Mouse (Mus musculus): ENCODE data around the gene Lrrc2. TPM values are rescaled to one million over a fixed set of nuclear protein-coding genes. Genes with fewer than 3 reads are reported as not detected.

Lrrc2 gene
- polyA plus RNA-seq, 1 experiment from 2014 or later = 0.59 TPM

GRCm38 (mm10) chr9:110961386-110961785 is 10.0 kb downstream of the Lrrc2 start:
- WGBS = 98% methylated on average over 8 of the region's 8 CpGs

GRCm38 (mm10) chr9:110963566-110964115 is 12.3 kb downstream of the Lrrc2 start:
- Histone ChIP-seq H3K36me3 (no peaks in the 10 kb centered on the region), H3K4me2 (replicated peaks) (no peak overlapping the region), H3K9me3 (replicated peaks) (no peaks in the 10 kb centered on the region), H3K27me3 (no peaks in the 10 kb centered on the region), H3K27ac (replicated peaks) (no peak overlapping the region), H3K4me3 (replicated peaks) (no peak overlapping the region), H3K9ac (no peak overlapping the region), H3K4me1 (no peaks in the 10 kb centered on the region)
- WGBS = 89% methylated on average over 8 of the region's 8 CpGs
- no peak for ATAC-seq (ENCODE audit: insufficient number of reproducible peaks, low FRiP score, low TSS enrichment, low read depth)

More at GRCm38 (mm10) chr9:110961386-110961785, 10.0 kb downstream of the Lrrc2 start:
- no peak overlapping the region for H3K4me2 ChIP-seq (replicated peaks)
- H3K27me3 ChIP-seq = no peaks in the 10 kb centered on the region
- no peaks in the 10 kb centered on the region for H3K9me3 ChIP-seq (replicated peaks)
- no peak overlapping the region for H3K4me3 ChIP-seq (replicated peaks)
- H3K27ac ChIP-seq (replicated peaks) = no peak overlapping the region
- no peak for ATAC-seq (ENCODE audit: insufficient number of reproducible peaks, low FRiP score, low TSS enrichment, low read depth)
- H3K36me3 ChIP-seq = no peaks in the 10 kb centered on the region
- no peak overlapping the region for H3K9ac ChIP-seq
- no peaks in the 10 kb centered on the region for H3K4me1 ChIP-seq

- Histone ChIP-seq H3K27ac (replicated peaks) (no peak overlapping the region), H3K4me2 (replicated peaks) (no peak overlapping the region), H3K4me1 (no peaks in the 10 kb centered on the region), H3K9ac (no peak overlapping the region), H3K4me3 (replicated peaks) (no peak overlapping the region), H3K9me3 (replicated peaks) (no peaks in the 10 kb centered on the region), H3K36me3 (no peaks in the 10 kb centered on the region), H3K27me3 (no peaks in the 10 kb centered on the region)
- 83% methylated on average over 22 of the region's 22 CpGs for WGBS
- no peak for ATAC-seq (ENCODE audit: insufficient number of reproducible peaks, low FRiP score, low TSS enrichment, low read depth)
Observed at GRCm38 (mm10) chr9:110965062-110965909, 13.9 kb downstream of the Lrrc2 start.

GRCm38 (mm10) chr9:110965910-110966231 is 14.5 kb downstream of the Lrrc2 start:
- Histone ChIP-seq H3K36me3 (no peaks in the 10 kb centered on the region), H3K9ac (no peak overlapping the region), H3K4me3 (replicated peaks) (no peak overlapping the region), H3K4me2 (replicated peaks) (no peak overlapping the region), H3K27me3 (no peaks in the 10 kb centered on the region), H3K9me3 (replicated peaks) (no peaks in the 10 kb centered on the region), H3K4me1 (no peaks in the 10 kb centered on the region), H3K27ac (replicated peaks) (no peak overlapping the region)
- 38% methylated on average over 2 of the region's 2 CpGs for WGBS
- ATAC-seq (ENCODE audit: insufficient number of reproducible peaks, low FRiP score, low TSS enrichment, low read depth) = no peak

- no peak for ATAC-seq (ENCODE audit: insufficient number of reproducible peaks, low FRiP score, low TSS enrichment, low read depth)
- Histone ChIP-seq H3K4me3 (replicated peaks) (no peak overlapping the region), H3K9me3 (replicated peaks) (no peaks in the 10 kb centered on the region), H3K36me3 (no peaks in the 10 kb centered on the region), H3K27me3 (no peaks in the 10 kb centered on the region), H3K9ac (no peak overlapping the region), H3K4me1 (no peaks in the 10 kb centered on the region), H3K4me2 (replicated peaks) (no peak overlapping the region), H3K27ac (replicated peaks) (no peak overlapping the region)
- WGBS = 89% methylated on average over 11 of the region's 11 CpGs
Observed at GRCm38 (mm10) chr9:110979411-110979810, 28.1 kb downstream of the Lrrc2 start.

GRCm38 (mm10) chr9:110982351-110982750 is 31.0 kb downstream of the Lrrc2 start:
- WGBS = 50% methylated on average over 4 of the region's 4 CpGs
- Histone ChIP-seq H3K9me3 (replicated peaks) (no peaks in the 10 kb centered on the region), H3K27ac (replicated peaks) (no peak overlapping the region), H3K4me3 (replicated peaks) (no peak overlapping the region), H3K9ac (no peak overlapping the region), H3K27me3 (no peaks in the 10 kb centered on the region), H3K4me2 (replicated peaks) (no peak overlapping the region), H3K36me3 (no peaks in the 10 kb centered on the region), H3K4me1 (no peaks in the 10 kb centered on the region)
- ATAC-seq (ENCODE audit: insufficient number of reproducible peaks, low FRiP score, low TSS enrichment, low read depth) = no peak

GRCm38 (mm10) chr9:110984096-110984495 is 32.8 kb downstream of the Lrrc2 start:
- no peaks in the 10 kb centered on the region for H3K27me3 ChIP-seq
- 91% methylated on average over 9 of the region's 9 CpGs for WGBS

GRCm38 (mm10) chr9:110985541-110985940 is 34.2 kb downstream of the Lrrc2 start:
- Histone ChIP-seq H3K4me1 (no peaks in the 10 kb centered on the region), H3K4me3 (replicated peaks) (no peak overlapping the region), H3K27me3 (no peaks in the 10 kb centered on the region), H3K9ac (no peak overlapping the region), H3K9me3 (replicated peaks) (no peaks in the 10 kb centered on the region), H3K36me3 (no peaks in the 10 kb centered on the region), H3K27ac (replicated peaks) (no peak overlapping the region), H3K4me2 (replicated peaks) (no peak overlapping the region)
- 93% methylated on average over 5 of the region's 5 CpGs for WGBS
- no peak for ATAC-seq (ENCODE audit: insufficient number of reproducible peaks, low FRiP score, low TSS enrichment, low read depth)

More at GRCm38 (mm10) chr9:110984096-110984495, 32.8 kb downstream of the Lrrc2 start:
- H3K4me3 ChIP-seq (replicated peaks) = no peak overlapping the region
- no peaks in the 10 kb centered on the region for H3K36me3 ChIP-seq
- H3K9me3 ChIP-seq (replicated peaks) = no peaks in the 10 kb centered on the region
- H3K4me2 ChIP-seq (replicated peaks) = no peak overlapping the region
- H3K9ac ChIP-seq = no peak overlapping the region
- no peaks in the 10 kb centered on the region for H3K4me1 ChIP-seq
- H3K27ac ChIP-seq (replicated peaks) = no peak overlapping the region
- ATAC-seq (ENCODE audit: insufficient number of reproducible peaks, low FRiP score, low TSS enrichment, low read depth) = no peak

- H3K4me3 ChIP-seq (replicated peaks) = no peak overlapping the region
- H3K27ac ChIP-seq (replicated peaks) = no peak overlapping the region
- no peak overlapping the region for H3K4me2 ChIP-seq (replicated peaks)
- no peaks in the 10 kb centered on the region for H3K36me3 ChIP-seq
- H3K9ac ChIP-seq = no peak overlapping the region
- no peaks in the 10 kb centered on the region for H3K27me3 ChIP-seq
- WGBS = 82% methylated on average over 8 of the region's 8 CpGs
- no peaks in the 10 kb centered on the region for H3K9me3 ChIP-seq (replicated peaks)
- H3K4me1 ChIP-seq = no peaks in the 10 kb centered on the region
- no peak for ATAC-seq (ENCODE audit: insufficient number of reproducible peaks, low FRiP score, low TSS enrichment, low read depth)
Observed at GRCm38 (mm10) chr9:110985951-110986350, 34.6 kb downstream of the Lrrc2 start.

- Histone ChIP-seq H3K4me1 (no peaks in the 10 kb centered on the region), H3K27ac (replicated peaks) (no peak overlapping the region), H3K36me3 (no peaks in the 10 kb centered on the region), H3K9ac (no peak overlapping the region), H3K4me2 (replicated peaks) (no peak overlapping the region), H3K27me3 (no peaks in the 10 kb centered on the region), H3K9me3 (replicated peaks) (no peaks in the 10 kb centered on the region), H3K4me3 (replicated peaks) (no peak overlapping the region)
- WGBS = 75% methylated on average over 4 of the region's 4 CpGs
- no peak for ATAC-seq (ENCODE audit: insufficient number of reproducible peaks, low FRiP score, low TSS enrichment, low read depth)
Observed at GRCm38 (mm10) chr9:110987331-110987730, 36.0 kb downstream of the Lrrc2 start.

- H3K36me3 ChIP-seq = no peaks in the 10 kb centered on the region
- H3K9me3 ChIP-seq (replicated peaks) = no peaks in the 10 kb centered on the region
- H3K27me3 ChIP-seq = no peaks in the 10 kb centered on the region
- no peak overlapping the region for H3K4me2 ChIP-seq (replicated peaks)
- H3K9ac ChIP-seq = no peak overlapping the region
- no peak overlapping the region for H3K27ac ChIP-seq (replicated peaks)
- no peaks in the 10 kb centered on the region for H3K4me1 ChIP-seq
- WGBS = 77% methylated on average over 3 of the region's 3 CpGs
- H3K4me3 ChIP-seq (replicated peaks) = no peak overlapping the region
- ATAC-seq (ENCODE audit: insufficient number of reproducible peaks, low FRiP score, low TSS enrichment, low read depth) = no peak
Observed at GRCm38 (mm10) chr9:110988078-110988477, 36.7 kb downstream of the Lrrc2 start.

- H3K4me3 ChIP-seq (replicated peaks) = no peak overlapping the region
- no peaks in the 10 kb centered on the region for H3K36me3 ChIP-seq
- no peak overlapping the region for H3K4me2 ChIP-seq (replicated peaks)
- no peak for ATAC-seq (ENCODE audit: insufficient number of reproducible peaks, low FRiP score, low TSS enrichment, low read depth)
- H3K27ac ChIP-seq (replicated peaks) = no peak overlapping the region
- no peak overlapping the region for H3K9ac ChIP-seq
- no peaks in the 10 kb centered on the region for H3K27me3 ChIP-seq
- H3K4me1 ChIP-seq = no peaks in the 10 kb centered on the region
- 57% methylated on average over 4 of the region's 4 CpGs for WGBS
- no peaks in the 10 kb centered on the region for H3K9me3 ChIP-seq (replicated peaks)
Observed at GRCm38 (mm10) chr9:110989141-110989540, 37.8 kb downstream of the Lrrc2 start.
